Mouse (Mus musculus) heart, postnatal 0 days (tissue): ENCODE data around the gene Plch2. TPM values are rescaled to one million over a fixed set of nuclear protein-coding genes. Genes with fewer than 3 reads are reported as not detected.

Experiments used
- ATAC-seq: fragments of 200-750 bp; cut with Nextera tagmentation; 2 replicates; pipeline ENCODE4 v1.8.0; 2017; ENCODE audit warnings: low read depth, moderate number of reproducible peaks, moderate library complexity; ENCODE audit not compliant: insufficient read depth
- DNase-seq: peaks from one replicate; pipeline ENCODE4 v3.0.0-alpha.2; 2016; ENCODE audit warnings: low spot score
- H3K27ac ChIP-seq: fragments of 300-500 bp; sonication (generic); 2 replicates; pipeline ENCODE4 v1.5.1; 2014; ENCODE audit warnings: low read depth, mild to moderate bottlenecking
- H3K27me3 ChIP-seq: fragments of 300-500 bp; sonication (generic); 2 replicates; pipeline ENCODE4 v1.6.1; 2014; ENCODE audit warnings: low read length, mixed read lengths; ENCODE audit not compliant: control insufficient read depth, insufficient read depth
- H3K36me3 ChIP-seq: fragments of 300-500 bp; sonication (generic); replicated peaks from 2 replicates; pipeline ENCODE4 v1.6.1; 2014; ENCODE audit warnings: low read length, mixed read lengths; ENCODE audit not compliant: control insufficient read depth, insufficient read depth
- H3K4me1 ChIP-seq: fragments of 300-500 bp; sonication (generic); 2 replicates; pipeline ENCODE4 v1.6.1; 2014; ENCODE audit warnings: antibody characterized with exemption; ENCODE audit not compliant: control insufficient read depth, insufficient read depth
- H3K4me2 ChIP-seq: fragments of 300-500 bp; sonication (generic); 2 replicates; pipeline ENCODE4 v1.6.1; 2014; ENCODE audit warnings: low read depth, mild to moderate bottlenecking, low read length, moderate library complexity
- H3K4me3 ChIP-seq: fragments of 300-500 bp; sonication (generic); 2 replicates; pipeline ENCODE4 v1.5.1; 2014; ENCODE audit warnings: low read depth, low read length
- H3K9ac ChIP-seq: fragments of 300-500 bp; sonication (generic); replicated peaks from 2 replicates; pipeline ENCODE4 v1.6.1; 2014; ENCODE audit warnings: low read depth, low read length, mixed read lengths
- H3K9me3 ChIP-seq: fragments of 300-500 bp; sonication (generic); replicated peaks from 2 replicates; pipeline ENCODE4 v1.6.1; 2016; ENCODE audit warnings: low read length; ENCODE audit not compliant: control insufficient read depth
- CTCF ChIP-seq: IDR thresholded peaks from 2 replicates; pipeline ENCODE4 v1.5.1; 2016; ENCODE audit warnings: antibody characterized with exemption, control low read depth, low read depth
- EP300 ChIP-seq: IDR thresholded peaks from 2 replicates; pipeline ENCODE4 v1.6.1; 2016; ENCODE audit warnings: antibody characterized with exemption, low read depth
- WGBS: fragments of 180-500 bp; shearing (Covaris S2); extraction: QIAGEN DNeasy Blood & Tissue Kit; methylation state at CpG from one replicate; pipeline ENCODE4 v1.1.7; 2014; 5-methylcytosine and 5-hydroxymethylcytosine counted together
- polyA plus RNA-seq: library from polyadenylated mRNA; unstranded; fragments of >200 nt; fragmentation: Nextera tagmentation; extraction: Ambion mirVana; gene quantifications from 2 replicates; pipeline ENCODE4 v1.2.1, GENCODE M21; 2015
- total RNA-seq: library from RNA; depleted of rRNA; stranded (reverse); fragments of >200 nt; gene quantifications from 2 replicates; pipeline ENCODE4 v1.2.3, GENCODE M21; 2014; ENCODE audit warnings: low replicate concordance

Gene Plch2
- total and polyA plus RNA-seq, 2 experiments from 2014 or later = 0.05 to 0.15 TPM

GRCm38 (mm10) chr4:155011312-155012025 lies 45.1 kb downstream of the Plch2 start:
- DNase-seq (no peak), ATAC-seq (no peak)
- H3K9me3 ChIP-seq = no peaks in the 10 kb centered on the region
- TF ChIP-seq CTCF (no peak), EP300 (no peak)
- no peak overlapping the region for H3K9ac ChIP-seq
- no peak overlapping the region for H3K4me2 ChIP-seq
- no peaks in the 10 kb centered on the region for H3K4me1 ChIP-seq
- no peak overlapping the region for H3K4me3 ChIP-seq
- H3K27me3 ChIP-seq = no peaks in the 10 kb centered on the region
- H3K27ac ChIP-seq = no peak overlapping the region
- H3K36me3 ChIP-seq = no peaks in the 10 kb centered on the region
- 62% methylated on average over 8 of the region's 8 CpGs for WGBS

GRCm38 (mm10) chr4:155010870-155011269 lies 45.7 kb downstream of the Plch2 start:
- Histone ChIP-seq H3K36me3 (no peaks in the 10 kb centered on the region), H3K9me3 (no peaks in the 10 kb centered on the region), H3K4me1 (no peaks in the 10 kb centered on the region), H3K27me3 (no peaks in the 10 kb centered on the region), H3K27ac (no peak overlapping the region), H3K4me3 (no peak overlapping the region), H3K9ac (no peak overlapping the region), H3K4me2 (no peak overlapping the region)
- 82% methylated on average over 5 of the region's 5 CpGs for WGBS
- TF ChIP-seq CTCF (no peak), EP300 (no peak)
- ATAC-seq (no peak), DNase-seq (no peak)

GRCm38 (mm10) chr4:155009216-155009615 lies 47.4 kb downstream of the Plch2 start:
- TF ChIP-seq CTCF (no peak), EP300 (no peak)
- Histone ChIP-seq H3K4me1 (no peaks in the 10 kb centered on the region), H3K9me3 (no peaks in the 10 kb centered on the region), H3K27ac (no peak overlapping the region), H3K4me2 (no peak overlapping the region), H3K36me3 (no peaks in the 10 kb centered on the region), H3K9ac (no peak overlapping the region), H3K27me3 (no peaks in the 10 kb centered on the region), H3K4me3 (no peak overlapping the region)
- no peak for ATAC-seq
- WGBS = 68% methylated on average over 3 of the region's 3 CpGs
- no peak for DNase-seq

DNA sequence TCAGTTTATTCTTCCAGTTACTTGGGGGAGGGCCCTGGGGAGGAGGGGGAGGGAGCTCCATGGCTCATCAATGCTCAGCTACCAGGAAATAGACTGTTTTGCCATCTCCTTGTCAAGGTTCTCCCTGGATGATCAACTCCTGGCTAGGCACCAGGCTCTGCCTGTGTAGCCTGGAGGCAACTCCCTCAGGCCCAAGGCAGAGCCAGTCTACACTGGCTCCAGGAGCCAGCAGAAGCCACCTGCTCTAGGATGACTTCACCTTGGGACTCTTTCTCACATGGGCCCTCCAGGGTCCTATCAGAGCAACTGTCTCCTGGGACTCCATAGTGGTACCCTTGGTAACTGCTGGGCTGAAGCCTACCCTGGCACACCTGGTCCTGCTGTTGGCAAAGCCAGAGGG lies 48.5 kb downstream of the Plch2 start:
- H3K9me3 ChIP-seq = no peaks in the 10 kb centered on the region
- ATAC-seq (no peak), DNase-seq (no peak)
- no peak overlapping the region for H3K9ac ChIP-seq
- H3K27me3 ChIP-seq = no peaks in the 10 kb centered on the region
- TF ChIP-seq CTCF (no peak), EP300 (no peak)
- no peak overlapping the region for H3K27ac ChIP-seq
- H3K4me1 ChIP-seq = no peaks in the 10 kb centered on the region
- H3K4me3 ChIP-seq = no peak overlapping the region
- H3K4me2 ChIP-seq = no peak overlapping the region
- H3K36me3 ChIP-seq = no peaks in the 10 kb centered on the region

GRCm38 (mm10) chr4:155007641-155008040 lies 48.9 kb downstream of the Plch2 start:
- ATAC-seq = no peak
- 80% methylated on average over 3 of the region's 3 CpGs for WGBS
- H3K4me2 ChIP-seq = no peak overlapping the region
- H3K27me3 ChIP-seq = no peaks in the 10 kb centered on the region
- H3K27ac ChIP-seq = no peak overlapping the region
- H3K9me3 ChIP-seq = no peaks in the 10 kb centered on the region
- no peak overlapping the region for H3K4me3 ChIP-seq
- H3K36me3 ChIP-seq = no peaks in the 10 kb centered on the region
- H3K9ac ChIP-seq = no peak overlapping the region
- no peaks in the 10 kb centered on the region for H3K4me1 ChIP-seq
- DNase-seq = no peak
- TF ChIP-seq CTCF = no peak
- TF ChIP-seq EP300 = no peak

DNA sequence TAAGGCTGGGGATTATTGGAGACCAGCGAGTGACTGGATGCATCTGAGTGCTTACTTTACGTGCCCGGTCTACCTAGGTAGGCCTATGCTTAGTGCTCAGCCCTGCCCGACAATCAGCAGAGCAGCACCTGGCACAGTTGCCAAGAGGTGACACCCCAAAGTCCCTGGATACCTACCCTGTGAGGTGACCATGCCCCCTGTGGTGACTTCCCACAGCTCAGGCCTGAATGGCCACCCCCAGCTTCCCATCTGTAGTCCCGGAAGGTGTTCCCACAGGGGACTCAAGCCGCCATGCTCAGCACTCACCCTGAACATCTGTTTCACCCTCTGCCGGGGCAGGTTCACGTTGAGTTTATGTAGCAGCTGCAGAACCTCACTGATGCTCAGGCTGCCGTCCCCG lies 50.3 kb downstream of the Plch2 start:
- H3K4me3 ChIP-seq = no peak overlapping the region
- H3K4me2 ChIP-seq = no peak overlapping the region
- H3K9me3 ChIP-seq = no peaks in the 10 kb centered on the region
- no peaks in the 10 kb centered on the region for H3K27me3 ChIP-seq
- no peak overlapping the region for H3K9ac ChIP-seq
- TF ChIP-seq EP300 = no peak
- TF ChIP-seq CTCF = no peak
- DNase-seq (no peak), ATAC-seq (no peak)
- no peak overlapping the region for H3K27ac ChIP-seq
- H3K4me1 ChIP-seq = no peaks in the 10 kb centered on the region
- no peaks in the 10 kb centered on the region for H3K36me3 ChIP-seq
- WGBS = 52% methylated on average over 10 of the region's 10 CpGs
